Mouse (Mus musculus) MEL (cell line): ENCODE measurements around the gene Scrn3.

Experiments
- ETS1 ChIP-seq: IDR thresholded peaks from 2 replicates; pipeline ENCODE4 v1.6.1; 2012; ENCODE audit warnings: low read depth, mild to moderate bottlenecking, inconsistent platforms, low read length, improper control_type of control experiment, moderate library complexity
- POLR2A ChIP-seq, 2 experiments: IDR thresholded peaks; 2 replicates each; pipeline ENCODE4 v1.6.1; 2011 to 2012; ENCODE audit warnings: low read length in 2 of 2, mild to moderate bottlenecking in 2 of 2, control low read depth in 1 of 2, improper control_type of control experiment in 1 of 2, low read depth in 1 of 2, moderate library complexity in 1 of 2; ENCODE audit not compliant: control insufficient read depth in 1 of 2, insufficient read depth in 1 of 2, poor library complexity in 1 of 2
- ZNF384 ChIP-seq: IDR thresholded peaks from 2 replicates; pipeline ENCODE4 v1.6.1; 2012; ENCODE audit warnings: low read depth, mild to moderate bottlenecking, inconsistent platforms, low read length, improper control_type of control experiment

- no peak for TF ChIP-seq ETS1
- no peak for TF ChIP-seq POLR2A (IDR thresholded peaks at IDR 0.05; ENCODE audit: control insufficient read depth in 1 of 2, insufficient read depth in 1 of 2, low read depth in 1 of 2, low read length in 2 of 2, poor library complexity in 1 of 2)
- TF ChIP-seq ZNF384 = no peak
Observed at GRCm38 (mm10) chr2:73274119-73274920, 38.1 kb upstream of the Scrn3 start.
